Mouse (Mus musculus): Measurements from ENCODE around the gene Nat8f4. TPM values are rescaled to one million over a fixed set of nuclear protein-coding genes. Genes with fewer than 3 reads are reported as not detected.
A peak's percentile ranks its signal among the peaks of the same experiment; 100 is the strongest.
"Not testable (repeated sequence)": the region's sequence is repeated elsewhere in the genome, so short reads cannot be mapped to it uniquely, and the experiment has no call there.

Gene Nat8f4
- 1 to 10 TPM in 1 of 2 experiments, under 1 TPM in 1; 0.97 to 1.1 TPM for total RNA-seq (2021)
- long read RNA-seq, experiment 1: 0 reads
- long read RNA-seq, experiment 2: 0 reads

- peak; percentile 67 to 84 for DNase-seq
Measured at GRCm38 (mm10) chr6:85904642-85905061, at the start of gene Nat8f4. Gene Nat8f4, minus strand, starts transcription at chr6:85904884.

GRCm38 (mm10) chr6:85948549-85948948, 43.9 kb upstream of the Nat8f4 start:
- DNase-seq: no peak

GRCm38 (mm10) chr6:85942469-85942868, 37.8 kb upstream of the Nat8f4 start:
- DNase-seq: no peak

GRCm38 (mm10) chr6:85938701-85939100, 34.0 kb upstream of the Nat8f4 start:
- no peak for DNase-seq

- DNase-seq: peak; percentile 92 to 94
Measured at GRCm38 (mm10) chr6:85936508-85937465, 32.1 kb upstream of the Nat8f4 start.

- no peak for DNase-seq
Measured at GRCm38 (mm10) chr6:85935646-85936045, 31.0 kb upstream of the Nat8f4 start.

GRCm38 (mm10) chr6:85934047-85934446, 29.4 kb upstream of the Nat8f4 start:
- DNase-seq: no peak

GRCm38 (mm10) chr6:85929312-85929711, 24.6 kb upstream of the Nat8f4 start:
- DNase-seq: no peak

GRCm38 (mm10) chr6:85927476-85928464, 23.1 kb upstream of the Nat8f4 start:
- no peak for DNase-seq

GRCm38 (mm10) chr6:85926709-85927108, 22.0 kb upstream of the Nat8f4 start:
- no peak for DNase-seq

GRCm38 (mm10) chr6:85923643-85924042, 19.0 kb upstream of the Nat8f4 start:
- DNase-seq: no peak

GRCm38 (mm10) chr6:85919401-85919800, 14.7 kb upstream of the Nat8f4 start:
- no peak for DNase-seq

GRCm38 (mm10) chr6:85918341-85918740, 13.7 kb upstream of the Nat8f4 start:
- not testable (repeated sequence) for DNase-seq

- DNase-seq: no peak
Measured at GRCm38 (mm10) chr6:85916596-85916995, 11.9 kb upstream of the Nat8f4 start.

- DNase-seq: peak; percentile 93 to 96
Measured at GRCm38 (mm10) chr6:85915539-85916513, 11.1 kb upstream of the Nat8f4 start, which contains the start of gene Nat8f1. Gene Nat8f1, minus strand, starts transcription at chr6:85915687.

- DNase-seq: no peak
Measured at GRCm38 (mm10) chr6:85915141-85915538, 10.5 kb upstream of the Nat8f4 start.

- DNase-seq: no peak
Measured at GRCm38 (mm10) chr6:85911587-85911986, 6.9 kb upstream of the Nat8f4 start, which contains the start of gene Tprkb. Gene Tprkb, plus strand, starts transcription at chr6:85911865.

- no peak for DNase-seq
Measured at GRCm38 (mm10) chr6:85909704-85910103, 5.0 kb upstream of the Nat8f4 start.

- no peak for DNase-seq
Measured at GRCm38 (mm10) chr6:85908341-85908740, 3.7 kb upstream of the Nat8f4 start.

GRCm38 (mm10) chr6:85906911-85907351, 2.2 kb upstream of the Nat8f4 start:
- DNase-seq: peak; percentile 29 to 46

GRCm38 (mm10) chr6:85902303-85902702, 2.4 kb downstream of the Nat8f4 start:
- DNase-seq: no peak
